Mouse (Mus musculus) small intestine, adult 2 months (tissue): ENCODE measurements around the gene Lrrc15.

Source experiments
- CTCF ChIP-seq: fragments of 200-500 bp; IDR thresholded peaks from 2 replicates; pipeline ENCODE4 v1.5.1; 2012; ENCODE audit warnings: low read depth, mild to moderate bottlenecking, control low read depth, inconsistent platforms, low read length, moderate library complexity, mixed read lengths; ENCODE audit not compliant: insufficient replicate concordance, insufficient read length; ENCODE audit errors: extremely low read depth
- POLR2A ChIP-seq: fragments of 200-500 bp; IDR thresholded peaks from 2 replicates; pipeline ENCODE4 v1.6.1; 2012; ENCODE audit warnings: low read depth, mild to moderate bottlenecking, control low read depth, inconsistent platforms, low read length, moderate library complexity

DNA sequence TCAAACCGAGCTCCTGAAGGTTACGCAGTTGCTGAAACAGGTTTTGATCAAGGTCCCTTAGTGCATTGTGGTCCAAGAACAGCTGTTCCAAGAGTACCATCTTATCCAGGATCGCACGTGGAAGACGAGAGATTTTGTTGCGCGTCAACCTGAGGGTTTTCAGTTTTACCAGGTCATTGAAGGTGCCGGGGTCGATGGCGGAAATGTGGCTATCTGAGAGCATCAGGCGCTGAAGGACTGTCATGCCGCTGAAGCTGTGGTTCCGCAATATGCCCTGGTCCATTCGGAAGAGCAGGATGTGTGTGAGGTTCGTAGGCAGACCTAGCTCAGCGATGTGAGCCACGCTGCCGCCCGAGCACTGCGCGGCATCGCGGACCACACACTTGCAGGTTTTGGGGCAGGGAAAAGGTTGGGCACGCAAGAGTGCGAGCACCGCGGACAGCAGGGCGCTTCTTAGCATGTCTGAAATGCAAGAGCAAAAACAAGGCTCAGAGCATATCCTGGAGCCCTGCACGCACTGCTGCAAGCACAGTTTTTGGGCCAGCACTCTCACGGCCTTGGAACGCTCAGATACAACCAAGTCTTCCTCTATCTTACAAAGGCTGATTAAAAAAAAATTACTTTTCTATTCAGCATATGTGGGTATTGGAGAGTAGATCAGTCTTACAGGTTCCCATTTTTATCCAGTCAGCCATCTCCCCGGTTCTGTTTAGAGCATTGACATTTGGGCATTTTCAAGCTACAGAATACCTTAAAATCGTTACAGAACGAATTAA is 26.5 kb upstream of the Lrrc15 start:
- no peak for TF ChIP-seq POLR2A
- no peak for TF ChIP-seq CTCF
